Mouse (Mus musculus) heart, postnatal 36 days (tissue): Measurements from ENCODE around the gene Creb3. TPM values are rescaled to one million over a fixed set of nuclear protein-coding genes. Genes with fewer than 3 reads are reported as not detected.
"Not testable (repeated sequence)": the region's sequence is repeated elsewhere in the genome, so short reads cannot be mapped to it uniquely, and the experiment has no call there.

Experiments
- DNase-seq, 2 experiments: peaks; one replicate each; pipeline ENCODE4 v3.0.0; 2021 to 2022
- intact Hi-C: fragments of 180-260 bp; cut with DNase I; formaldehyde crosslinking; loops from one replicate; pipeline ENCODE4 v1.15.1; 2025
- total RNA-seq, 2 experiments: library from RNA; stranded (reverse); gene quantifications; 2 replicates each; pipeline ENCODE4 v1.2.3; 2021

Gene Creb3
- total RNA-seq, 2 experiments from 2014 or later: 40.4 to 47.6 TPM

DNA sequence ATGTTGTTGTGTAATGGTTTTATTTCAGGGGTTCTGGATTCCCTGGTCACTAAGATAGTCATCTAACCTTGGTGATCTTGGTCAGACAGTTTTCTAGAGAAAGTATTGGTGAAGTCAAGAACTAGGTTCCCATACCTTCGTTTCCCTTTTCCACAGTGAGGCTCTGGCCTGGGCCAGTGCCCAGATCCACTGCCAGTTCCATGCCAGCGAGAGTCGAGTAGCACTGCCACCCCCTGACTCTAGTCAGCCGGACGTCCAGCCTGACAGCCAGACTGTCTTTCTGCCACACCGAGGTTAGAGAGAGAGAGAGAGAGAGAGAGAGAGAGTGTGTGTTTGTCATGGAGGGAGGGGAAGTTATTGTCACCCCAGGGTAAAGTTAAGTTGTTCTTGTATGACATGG is 17.6 kb downstream of the Creb3 start:
- no peak for DNase-seq
- intact Hi-C loops: loop anchor here (5.0 kb wide), 3 partner anchors 78 to 148 kb away; partner anchors contain the start of genes Fam221b, Hint2, Hrct1 and Tmem8b

DNA sequence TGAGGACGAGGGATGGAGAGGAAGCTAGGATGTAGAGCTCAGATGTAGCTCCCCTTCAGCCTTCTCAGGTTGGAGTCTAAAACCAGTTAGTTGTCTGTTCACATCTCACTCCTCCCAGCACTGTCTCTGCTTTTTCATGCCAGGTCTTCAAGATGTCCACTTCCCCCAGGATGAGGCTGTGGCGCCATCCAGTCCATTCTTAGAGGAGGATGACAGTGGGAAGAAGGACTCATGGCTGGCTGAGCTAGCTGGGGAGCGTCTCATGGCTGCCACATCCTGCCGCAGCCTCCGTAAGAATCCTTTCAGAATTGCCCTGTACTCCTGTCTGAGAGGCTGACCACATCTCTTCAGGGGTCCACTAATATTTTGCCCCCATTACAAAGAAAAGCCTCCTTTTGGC is 18.6 kb downstream of the Creb3 start:
- DNase-seq: no peak
- intact Hi-C loops: loop anchor here (5.0 kb wide), 2 partner anchors 77 to 147 kb away; partner anchors contain the start of genes Hint2 and Hrct1

DNA sequence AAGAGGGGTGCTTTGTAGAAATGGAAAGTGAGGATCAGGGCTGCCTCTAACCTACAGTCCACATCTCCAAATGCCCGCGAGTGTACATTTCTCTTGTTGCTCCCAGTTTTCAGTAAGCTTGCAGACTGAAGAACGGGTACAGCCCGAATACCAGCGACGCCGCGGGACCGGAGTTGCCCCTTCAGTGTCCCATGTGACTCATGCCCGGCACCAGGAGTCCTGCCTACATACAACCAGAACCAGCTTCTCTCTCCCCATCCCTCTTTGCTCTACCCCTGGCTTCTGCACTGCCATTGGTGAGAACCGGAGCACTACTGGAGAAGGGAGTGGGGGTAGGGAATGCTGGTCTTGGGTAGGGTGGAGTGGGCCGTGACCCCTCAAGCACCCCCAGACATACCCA is 19.2 kb downstream of the Creb3 start:
- intact Hi-C loops: loop anchor here (5.0 kb wide), 2 partner anchors 76 to 146 kb away; partner anchors contain the start of genes Hint2 and Hrct1

GRCm38 (mm10) chr4:43582241-43582640 is 20.1 kb downstream of the Creb3 start:
- intact Hi-C loops: loop anchor here (5.0 kb wide), 2 partner anchors 75 to 145 kb away; partner anchors contain the start of genes Hint2 and Hrct1
- no peak for DNase-seq

More for the DNA sequence above, 19.2 kb downstream of the Creb3 start:
- no peak for DNase-seq

DNA sequence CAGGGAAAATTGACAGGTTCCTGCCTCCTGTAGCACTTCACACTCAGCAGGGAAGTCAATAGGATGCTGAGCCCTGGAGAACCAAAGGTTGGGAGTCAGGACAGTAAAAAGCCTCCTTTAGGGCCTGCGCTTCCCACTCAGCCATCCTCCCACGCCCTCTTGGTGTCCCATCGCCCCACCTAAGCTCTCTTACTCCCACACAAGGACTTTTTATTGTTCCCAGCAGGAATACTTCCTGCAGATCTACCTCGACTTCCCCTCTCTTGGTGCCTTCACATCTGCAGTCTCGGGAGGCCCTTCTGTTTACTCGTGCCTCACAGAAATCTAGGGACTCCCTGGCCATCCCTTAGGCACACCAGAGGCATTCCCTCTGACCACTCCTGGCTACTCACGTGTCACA is 21.3 kb downstream of the Creb3 start:
- no peak for DNase-seq
- intact Hi-C loops: loop anchor here (5.0 kb wide), 2 partner anchors 74 to 144 kb away; partner anchors contain the start of genes Hint2 and Hrct1

DNA sequence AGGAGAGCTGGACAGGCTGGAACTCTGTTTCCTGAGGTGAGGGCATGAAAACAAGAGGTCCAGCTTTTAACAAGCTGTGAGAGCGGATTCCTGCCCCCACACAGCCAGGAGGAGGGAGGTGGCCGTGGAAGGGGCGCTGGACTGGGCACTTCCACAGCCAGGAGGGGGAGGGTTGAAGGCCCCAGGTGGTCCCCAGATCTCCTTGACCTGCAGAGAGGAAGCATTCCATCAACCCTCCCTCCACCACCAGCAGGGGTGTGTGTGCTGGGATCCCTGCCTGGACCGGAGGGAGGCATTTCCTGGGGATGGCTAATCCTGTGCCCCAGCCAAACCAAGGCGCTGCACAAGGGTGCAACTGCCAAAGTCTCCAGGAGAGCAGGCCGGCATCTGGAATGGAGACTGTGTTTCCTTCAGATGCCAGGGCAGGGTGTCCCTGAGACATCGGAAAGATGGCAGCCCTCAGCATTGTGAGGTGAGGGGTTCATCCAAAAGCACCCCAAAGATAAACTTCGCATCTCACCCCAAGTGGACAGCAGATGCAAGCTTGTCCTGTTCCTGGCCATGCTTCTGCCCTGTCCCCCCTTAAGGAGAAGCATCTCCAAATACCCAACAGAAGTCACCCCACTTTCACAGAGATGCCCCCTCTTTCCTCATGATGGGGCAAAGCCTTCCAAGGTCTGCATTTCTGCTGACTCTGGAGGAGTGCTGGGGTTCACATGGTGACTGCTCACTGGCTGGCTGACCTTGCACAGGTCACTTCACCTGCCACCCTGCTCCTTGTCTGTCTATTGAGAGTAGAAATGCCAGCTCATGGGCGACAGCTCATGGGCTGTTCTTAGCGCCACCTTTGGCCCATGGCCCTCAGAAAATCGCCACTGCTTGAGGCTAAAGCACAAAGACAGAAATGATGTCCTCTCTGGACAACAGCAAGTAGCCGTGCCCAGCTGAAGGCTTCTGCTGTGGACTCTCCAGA is 22.6 kb downstream of the Creb3 start, which contains the start of gene Msmp:
TSS of gene Msmp (minus strand) at position 51 of the 973 bp plus-strand sequence.
- peak in 1 of 2 experiments; percentile 45 for DNase-seq
- intact Hi-C loops: loop anchor here (5.0 kb wide), 2 partner anchors 73 to 143 kb away; partner anchors contain the start of genes Hint2 and Hrct1

DNA sequence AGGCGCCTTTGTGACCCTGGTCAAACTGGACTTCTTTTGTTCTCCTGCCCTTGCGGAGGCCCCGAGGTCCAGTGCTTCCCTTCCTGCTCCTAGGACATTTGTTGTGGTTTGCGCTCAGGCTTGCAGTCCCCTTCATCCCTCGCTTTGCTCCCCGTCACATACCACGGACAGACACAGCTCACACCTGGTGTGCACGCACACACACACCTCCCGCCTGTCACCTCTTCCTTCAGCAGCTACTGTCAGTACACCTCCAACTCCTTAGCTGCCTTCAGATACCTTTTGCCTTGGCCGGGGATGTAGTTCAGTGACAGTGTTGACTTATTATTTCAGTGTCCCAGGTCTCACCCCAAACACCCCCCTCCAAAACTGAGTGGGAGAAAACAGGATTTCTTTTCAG is 23.6 kb downstream of the Creb3 start:
- DNase-seq: no peak
- intact Hi-C loops: no loop called here

- peak; percentile 58 to 59 for DNase-seq
- intact Hi-C loops: no loop called here
These were observed 24.3 kb downstream of the Creb3 start for GRCm38 (mm10) chr4:43586411-43586810.

DNA sequence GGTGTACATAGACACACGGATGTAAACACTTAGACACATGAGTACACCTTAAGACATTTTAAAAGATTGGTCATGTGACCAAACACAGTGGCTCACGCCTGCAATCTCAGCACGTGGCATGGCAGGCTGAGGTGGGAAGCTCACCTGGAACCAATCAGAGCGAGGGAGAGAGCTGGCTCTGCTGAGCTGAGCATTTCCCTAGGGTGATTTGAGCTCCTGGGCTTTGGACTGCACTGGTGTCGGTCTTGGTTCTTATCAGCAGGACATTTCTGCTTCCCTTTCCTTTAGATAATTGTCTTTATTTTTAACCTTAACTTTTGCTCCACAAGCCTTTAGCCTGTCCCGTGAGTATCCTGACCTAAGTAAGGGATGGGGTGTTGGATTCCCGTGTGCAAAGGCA is 25.5 kb downstream of the Creb3 start:
- intact Hi-C loops: loop anchor here (2.0 kb wide), 1 partner anchor 25 kb away; no protein-coding TSS in a partner anchor
- DNase-seq: no peak

GRCm38 (mm10) chr4:43591543-43591942 is 29.4 kb downstream of the Creb3 start:
- intact Hi-C loops: no loop called here

GRCm38 (mm10) chr4:43591961-43592360 is 29.8 kb downstream of the Creb3 start:
- intact Hi-C loops: no loop called here
- DNase-seq: no peak

More at GRCm38 (mm10) chr4:43591543-43591942, 29.4 kb downstream of the Creb3 start:
- DNase-seq: no peak

- no peak for DNase-seq
- intact Hi-C loops: no loop called here
These were observed 31.3 kb downstream of the Creb3 start for GRCm38 (mm10) chr4:43593453-43593852.

GRCm38 (mm10) chr4:43596597-43596996 is 34.5 kb downstream of the Creb3 start:
- intact Hi-C loops, DNase-seq: not testable (repeated sequence)

GRCm38 (mm10) chr4:43598200-43598599 is 36.1 kb downstream of the Creb3 start:
- intact Hi-C loops: no loop called here
- DNase-seq: no peak

DNA sequence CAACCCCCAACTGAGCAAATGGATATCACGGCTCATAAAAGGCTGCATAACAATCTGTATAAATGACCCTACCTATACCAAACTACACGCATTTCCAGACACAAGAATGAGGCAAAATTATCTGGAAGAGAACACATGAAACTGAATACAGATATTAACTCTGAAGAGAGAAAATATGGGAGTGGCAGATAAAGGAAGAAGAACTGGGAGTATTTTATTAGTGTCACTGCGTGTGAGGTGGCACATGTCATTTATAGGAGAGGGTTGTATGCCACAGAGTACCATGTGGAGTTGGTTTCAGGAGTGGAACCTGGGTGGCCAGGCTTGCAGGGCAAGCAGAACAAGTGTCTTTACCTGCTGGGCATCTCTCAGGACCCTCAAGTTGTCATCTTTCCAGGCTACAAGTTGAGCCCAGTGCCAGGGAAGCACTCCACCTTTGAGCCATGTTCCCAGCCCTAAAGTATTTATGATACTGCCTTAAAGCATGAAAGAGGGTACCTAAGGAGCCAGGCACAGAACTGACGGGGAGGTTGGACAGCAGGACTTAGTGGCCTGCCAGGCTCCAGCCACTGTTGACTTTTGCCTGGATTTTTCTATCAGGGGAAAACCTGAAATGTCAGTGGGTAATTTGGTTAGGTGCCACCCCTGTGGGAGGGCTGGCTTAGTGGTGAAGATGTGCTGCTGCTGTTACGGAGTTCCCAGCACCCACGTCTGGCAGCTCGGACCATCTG is 36.7 kb downstream of the Creb3 start:
- intact Hi-C loops: no loop called here
- no peak for DNase-seq

DNA sequence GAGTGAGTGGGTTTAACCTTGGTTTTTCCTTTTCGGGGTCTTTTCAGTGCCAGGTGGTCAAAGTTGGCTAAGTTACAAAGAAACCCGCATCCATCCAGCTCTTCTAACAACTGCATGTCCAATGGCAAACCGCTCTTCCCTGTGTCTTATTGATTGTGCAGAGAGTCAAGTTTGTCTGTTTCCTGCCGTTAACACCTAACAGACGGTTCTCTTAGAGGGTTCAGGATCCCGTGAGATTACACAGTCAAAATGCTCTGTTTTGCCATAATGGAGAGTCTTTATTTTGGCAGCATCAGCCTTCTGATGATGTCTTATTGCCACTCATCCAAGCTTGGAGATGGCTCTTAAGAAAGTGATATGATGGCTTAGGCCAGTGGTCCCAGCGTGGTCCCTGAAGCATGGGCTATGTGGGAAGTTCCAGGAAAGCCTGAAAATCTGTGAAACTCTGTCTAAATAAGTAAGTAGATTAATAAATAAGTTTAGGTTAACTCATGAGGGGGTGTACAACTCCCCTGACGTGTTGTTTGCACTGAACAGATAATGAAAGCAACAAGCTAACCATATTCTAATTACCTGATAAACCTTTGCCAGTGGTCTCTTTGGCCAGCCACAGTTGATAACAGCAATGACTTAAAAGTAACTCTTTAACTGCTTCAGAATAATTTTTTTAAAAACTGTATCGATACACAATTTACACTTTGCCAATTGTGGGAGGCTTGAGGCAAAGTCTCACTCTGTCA is 38.2 kb downstream of the Creb3 start:
- intact Hi-C loops: no loop called here
- no peak for DNase-seq

DNA sequence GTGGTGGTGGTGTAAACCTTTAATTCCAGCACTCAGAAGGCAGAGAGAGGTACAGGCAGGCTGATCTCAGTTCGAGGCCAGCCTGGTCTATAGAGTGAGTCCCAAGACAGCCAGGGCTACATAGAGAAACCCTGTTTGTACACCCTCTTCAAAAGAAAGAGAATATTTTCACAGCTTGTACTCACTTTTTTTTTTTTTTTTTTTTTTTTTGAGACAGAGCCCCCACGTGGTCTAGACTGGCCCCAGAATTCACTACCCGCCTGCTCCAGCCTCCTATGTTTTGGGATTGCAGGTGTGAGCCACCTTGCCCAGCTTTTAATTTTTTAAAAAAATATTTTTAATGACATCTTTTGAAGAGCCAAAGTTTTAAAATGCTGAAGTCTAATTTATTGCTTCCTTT is 42.0 kb downstream of the Creb3 start:
- intact Hi-C loops: no loop called here
- DNase-seq: no peak

DNA sequence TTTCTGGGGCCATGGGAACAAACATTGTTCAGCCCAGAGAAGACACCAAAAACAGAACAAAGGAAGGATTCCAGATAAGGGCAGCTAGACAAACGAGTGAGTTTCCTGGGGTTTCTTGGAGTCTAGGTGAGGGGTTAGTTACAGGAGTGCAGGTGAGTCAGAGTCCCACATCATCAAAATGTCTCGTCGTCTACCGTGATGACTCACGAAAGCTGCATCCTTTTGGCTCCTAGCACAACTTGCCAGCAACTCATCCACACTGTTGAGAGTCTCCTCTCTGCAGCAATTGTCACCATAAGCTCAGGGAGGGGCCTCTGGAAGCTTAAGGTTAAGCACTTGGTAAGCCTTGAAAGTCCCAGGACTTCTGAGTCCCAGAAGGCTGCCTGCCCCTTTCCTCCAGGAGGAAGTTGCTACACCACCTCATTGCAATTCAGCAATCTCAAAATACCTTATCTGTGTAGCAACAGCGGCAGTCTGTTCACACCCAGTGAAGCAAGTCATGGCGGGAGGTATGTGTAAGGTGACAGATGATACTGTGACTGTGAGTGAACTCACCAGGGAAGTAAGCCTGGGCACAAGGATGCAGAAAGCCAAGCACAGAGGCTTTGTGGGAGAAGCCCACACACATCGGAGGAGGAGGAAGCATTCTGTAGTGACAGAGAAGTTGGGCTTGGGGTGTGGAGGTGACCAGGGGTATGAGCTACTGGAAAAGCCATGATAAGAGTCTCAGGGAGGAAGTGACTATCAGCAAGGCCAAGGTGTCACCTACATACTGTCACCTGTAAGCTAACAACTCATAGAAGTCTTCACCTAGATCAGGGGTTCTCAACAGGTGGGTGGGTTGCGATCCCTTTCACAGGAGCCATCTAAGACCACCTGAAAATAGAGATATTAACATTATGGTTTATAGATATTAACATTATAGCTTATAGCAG is 42.9 kb downstream of the Creb3 start:
- intact Hi-C loops: no loop called here
- no peak for DNase-seq

- no peak for DNase-seq
- intact Hi-C loops: loop anchor here (2.0 kb wide), 1 partner anchor 24 kb away; no protein-coding TSS in a partner anchor
These were observed 50.4 kb downstream of the Creb3 start for GRCm38 (mm10) chr4:43612534-43612933.
